Mouse (Mus musculus) stomach, embryonic 14.5 days (tissue): ENCODE measurements around the gene Gm28051. TPM values are rescaled to one million over a fixed set of nuclear protein-coding genes. Genes with fewer than 3 reads are reported as not detected.

ENCODE experiments used
- ATAC-seq: fragments of 200-750 bp; cut with Nextera tagmentation; 2 replicates; pipeline ENCODE4 v1.8.0; 2017; ENCODE audit warnings: low read depth, moderate TSS enrichment; ENCODE audit not compliant: insufficient number of reproducible peaks, insufficient read depth, low FRiP score
- H3K27ac ChIP-seq: fragments of 300-500 bp; sonication (generic); 2 replicates; pipeline ENCODE4 v1.5.1; 2014; ENCODE audit warnings: mild to moderate bottlenecking, low read length, moderate library complexity, mixed read lengths
- H3K27me3 ChIP-seq: fragments of 300-500 bp; sonication (generic); 2 replicates; pipeline ENCODE4 v1.6.1; 2014; ENCODE audit warnings: low read length, control low read depth, mixed read lengths; ENCODE audit not compliant: control insufficient read depth, insufficient read depth
- H3K36me3 ChIP-seq: fragments of 300-500 bp; sonication (generic); 2 replicates; pipeline ENCODE4 v1.6.1; 2014; ENCODE audit warnings: mild to moderate bottlenecking, control low read depth, low read length, moderate library complexity, mixed read lengths; ENCODE audit not compliant: control insufficient read depth, insufficient read depth
- H3K4me1 ChIP-seq: fragments of 300-500 bp; sonication (generic); 2 replicates; pipeline ENCODE4 v1.6.1; 2014; ENCODE audit warnings: low read length, control low read depth, mixed read lengths; ENCODE audit not compliant: control insufficient read depth, insufficient read depth
- H3K4me2 ChIP-seq: fragments of 300-500 bp; sonication (generic); replicated peaks from 2 replicates; pipeline ENCODE4 v1.6.1; 2014; ENCODE audit warnings: low read depth, low read length, control low read depth
- H3K4me3 ChIP-seq: fragments of 300-500 bp; sonication (generic); 2 replicates; pipeline ENCODE4 v1.5.1; 2014; ENCODE audit warnings: low read depth, low read length, control low read depth
- H3K9ac ChIP-seq: fragments of 300-500 bp; sonication (generic); replicated peaks from 2 replicates; pipeline ENCODE4 v1.6.1; 2014; ENCODE audit warnings: low read depth, mild to moderate bottlenecking, control low read depth, low read length, moderate library complexity, mixed read lengths
- H3K9me3 ChIP-seq: fragments of 300-500 bp; sonication (generic); 2 replicates; pipeline ENCODE4 v1.6.1; 2016; ENCODE audit warnings: low read depth, low read length, control low read depth; ENCODE audit not compliant: control insufficient read depth
- WGBS: fragments of 180-500 bp; shearing (Covaris S2); extraction: QIAGEN DNeasy Blood & Tissue Kit; methylation state at CpG from one replicate; pipeline ENCODE4 v1.1.7; 2014; 5-methylcytosine and 5-hydroxymethylcytosine counted together
- polyA plus RNA-seq: library from polyadenylated mRNA; unstranded; fragments of >200 nt; fragmentation: Nextera tagmentation; extraction: Ambion mirVana; gene quantifications from 2 replicates; pipeline ENCODE4 v1.2.1, GENCODE M21; 2014

The Gm28051 gene
- polyA plus RNA-seq, 1 experiment from 2014 or later: not detected

DNA sequence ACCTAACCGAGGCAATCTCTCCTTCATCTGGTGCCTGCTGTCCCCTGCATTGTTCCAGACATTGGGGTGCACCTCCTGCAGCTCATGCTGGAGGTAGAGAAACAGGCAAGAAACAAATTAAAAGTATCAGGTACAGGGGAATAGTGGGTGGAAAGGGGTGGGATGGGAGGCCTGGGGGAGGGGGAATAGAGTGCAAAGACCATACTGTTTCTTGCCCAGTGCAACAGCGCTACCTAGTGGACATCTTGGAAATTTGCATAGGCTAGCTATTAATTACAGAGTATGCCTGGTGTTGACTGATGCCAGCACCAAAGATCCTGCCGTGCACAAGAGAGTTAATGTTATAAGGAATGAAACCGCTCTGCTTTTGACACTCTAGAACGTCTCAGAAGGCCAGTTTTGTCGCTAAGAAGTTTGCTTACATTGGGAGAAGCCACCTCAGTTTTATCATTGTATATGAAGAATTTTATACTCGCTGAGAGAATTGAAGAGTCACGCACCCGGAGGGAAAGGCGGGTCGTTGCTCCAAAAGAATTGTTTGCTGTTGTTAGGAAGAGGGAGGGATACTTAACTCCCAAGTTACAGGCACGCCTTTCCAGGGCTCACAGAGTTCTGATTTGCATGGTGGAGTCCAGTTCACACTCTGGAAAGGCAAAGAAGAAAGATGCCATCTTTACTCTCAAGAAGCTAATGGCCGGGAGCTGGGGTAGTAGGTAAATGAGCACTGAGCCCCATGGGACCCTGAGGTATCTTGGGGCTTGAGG lies 37.8 kb downstream of the Gm28051 start:
- no peak overlapping the region for H3K4me3 ChIP-seq
- no peak overlapping the region for H3K27ac ChIP-seq
- H3K4me1 ChIP-seq: no peaks in the 10 kb centered on the region
- H3K4me2 ChIP-seq: no peak overlapping the region; the same call in 1 of the 2 replicates
- peak; percentile 14; the same call in 1 of the 2 replicates for ATAC-seq
- H3K9me3 ChIP-seq: no peaks in the 10 kb centered on the region
- WGBS: 27% methylated on average over 13 of the region's 13 CpGs
- H3K9ac ChIP-seq: no peak overlapping the region
- no peaks in the 10 kb centered on the region for H3K36me3 ChIP-seq
- H3K27me3 ChIP-seq: no peaks in the 10 kb centered on the region

GRCm38 (mm10) chr12:102714654-102715395 lies 42.7 kb downstream of the Gm28051 start:
- no peak for ATAC-seq

GRCm38 (mm10) chr12:102714116-102714515 lies 43.4 kb downstream of the Gm28051 start:
- Histone ChIP-seq H3K27me3 (no peaks in the 10 kb centered on the region), H3K36me3 (no peaks in the 10 kb centered on the region), H3K27ac (no peak overlapping the region), H3K4me3 (no peak overlapping the region), H3K4me2 (no peak overlapping the region), H3K9me3 (no peaks in the 10 kb centered on the region), H3K9ac (no peak overlapping the region), H3K4me1 (no peaks in the 10 kb centered on the region)
- WGBS: 59% methylated on average over 2 of the region's 2 CpGs
- ATAC-seq: no peak

More at GRCm38 (mm10) chr12:102714654-102715395, 42.7 kb downstream of the Gm28051 start:
- Histone ChIP-seq H3K9ac (no peak overlapping the region), H3K27ac (no peak overlapping the region), H3K36me3 (no peaks in the 10 kb centered on the region), H3K4me1 (no peaks in the 10 kb centered on the region), H3K4me3 (no peak overlapping the region), H3K9me3 (no peaks in the 10 kb centered on the region), H3K27me3 (no peaks in the 10 kb centered on the region), H3K4me2 (no peak overlapping the region)
- 74% methylated on average over 10 of the region's 10 CpGs for WGBS

- WGBS: 62% methylated on average over 20 of the region's 20 CpGs
- ATAC-seq: no peak
Observed at GRCm38 (mm10) chr12:102713153-102713865, 44.3 kb downstream of the Gm28051 start.

DNA sequence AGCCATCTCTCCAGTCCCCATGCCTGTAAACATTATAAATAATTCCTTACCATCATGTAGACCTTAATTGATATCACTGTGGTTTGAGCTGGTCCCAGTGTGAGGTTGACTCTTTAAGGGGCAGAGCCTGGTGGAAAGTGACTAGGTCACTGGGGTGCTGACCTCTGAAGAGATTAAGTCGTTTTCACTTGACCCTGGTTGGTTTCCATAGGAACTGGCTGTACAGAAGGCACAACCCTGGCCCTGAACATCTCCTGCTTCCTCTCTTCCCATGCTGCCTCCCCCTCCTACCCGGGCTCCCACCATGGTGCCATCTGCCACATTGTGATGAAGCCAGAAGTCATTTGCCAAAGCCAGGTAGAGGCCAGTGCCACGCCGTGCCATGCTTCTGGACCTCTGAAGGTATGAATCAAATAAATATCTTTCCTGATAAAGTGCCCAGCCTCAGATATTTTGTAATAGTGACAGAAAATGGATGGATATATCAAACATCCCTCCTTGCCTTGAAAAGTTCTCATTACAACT lies 46.7 kb downstream of the Gm28051 start:
- Histone ChIP-seq H3K4me1 (0 out of 2 replicates have a peak, but pooled peaks cover 2% of the 10 kb centered on the region), H3K27ac (no peak overlapping the region), H3K27me3 (no peaks in the 10 kb centered on the region), H3K4me3 (no peak overlapping the region), H3K9ac (no peak overlapping the region), H3K9me3 (no peaks in the 10 kb centered on the region), H3K36me3 (no peaks in the 10 kb centered on the region), H3K4me2 (no peak overlapping the region)
- ATAC-seq: no peak
- WGBS: 57% methylated on average over 4 of the region's 4 CpGs

More at GRCm38 (mm10) chr12:102713153-102713865, 44.3 kb downstream of the Gm28051 start:
- H3K9me3 ChIP-seq: no peaks in the 10 kb centered on the region
- H3K9ac ChIP-seq: no peak overlapping the region
- H3K36me3 ChIP-seq: no peaks in the 10 kb centered on the region
- H3K27ac ChIP-seq: no peak overlapping the region
- no peak overlapping the region for H3K4me3 ChIP-seq
- no peaks in the 10 kb centered on the region for H3K27me3 ChIP-seq
- H3K4me2 ChIP-seq: no peak overlapping the region
- H3K4me1 ChIP-seq: no peaks in the 10 kb centered on the region

DNA sequence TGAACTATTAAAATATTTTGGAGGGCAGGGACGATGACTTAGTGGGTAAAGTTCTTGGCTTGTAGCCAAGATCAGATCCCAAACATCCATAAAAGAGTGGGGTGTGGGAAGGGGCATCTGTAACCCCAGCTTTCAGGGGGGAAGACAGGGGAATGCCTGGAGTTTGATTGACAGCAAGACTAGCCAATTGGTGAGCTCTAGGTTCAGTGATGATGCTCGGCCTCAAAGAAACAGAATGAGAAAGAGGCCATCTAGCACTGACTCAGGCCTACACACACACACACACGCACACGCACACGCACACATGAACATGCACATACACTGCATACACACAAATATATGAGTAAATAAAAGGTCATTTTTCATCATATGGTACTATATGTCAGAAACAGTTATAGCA lies 47.7 kb downstream of the Gm28051 start:
- H3K27me3 ChIP-seq: no peaks in the 10 kb centered on the region
- H3K27ac ChIP-seq: no peak overlapping the region
- H3K9me3 ChIP-seq: no peaks in the 10 kb centered on the region
- H3K9ac ChIP-seq: no peak overlapping the region
- H3K36me3 ChIP-seq: no peaks in the 10 kb centered on the region
- no peak overlapping the region for H3K4me3 ChIP-seq
- H3K4me1 ChIP-seq: peaks cover 4% of the 10 kb centered on the region; the same call in 1 of the 2 replicates
- ATAC-seq: no peak
- no peak overlapping the region for H3K4me2 ChIP-seq
- 82% methylated on average over 5 of the region's 5 CpGs for WGBS

DNA sequence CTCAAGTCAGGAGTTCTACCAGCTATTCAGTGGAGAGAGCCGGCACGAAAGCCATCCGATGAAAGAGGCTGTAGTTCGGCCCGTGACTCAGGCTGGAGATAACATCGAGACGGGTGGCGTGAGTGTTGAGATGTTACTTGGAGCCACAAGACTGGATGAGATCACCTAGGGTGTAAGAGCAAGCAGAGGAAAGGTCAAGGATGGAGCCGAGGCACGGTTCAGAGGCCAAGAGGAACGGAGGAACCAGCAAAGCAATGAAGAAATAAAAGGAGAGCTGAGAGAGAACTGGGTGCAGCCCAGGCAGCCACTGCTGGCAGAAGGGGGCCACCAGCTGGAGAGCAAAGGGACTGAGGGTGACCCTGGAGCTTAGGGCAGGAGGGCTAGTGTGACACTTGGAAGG lies 49.3 kb downstream of the Gm28051 start:
- WGBS: 76% methylated on average over 11 of the region's 11 CpGs

GRCm38 (mm10) chr12:102706833-102707463 lies 50.6 kb downstream of the Gm28051 start:
- no peak for ATAC-seq

More for the DNA sequence above, 49.3 kb downstream of the Gm28051 start:
- ATAC-seq: no peak
- H3K9me3 ChIP-seq: no peaks in the 10 kb centered on the region
- H3K27ac ChIP-seq: no peak overlapping the region
- no peak overlapping the region for H3K4me2 ChIP-seq
- no peaks in the 10 kb centered on the region for H3K27me3 ChIP-seq
- peaks cover 13% of the 10 kb centered on the region for H3K4me1 ChIP-seq
- no peaks in the 10 kb centered on the region for H3K36me3 ChIP-seq
- no peak overlapping the region for H3K4me3 ChIP-seq
- no peak overlapping the region for H3K9ac ChIP-seq

More at GRCm38 (mm10) chr12:102706833-102707463, 50.6 kb downstream of the Gm28051 start:
- Histone ChIP-seq H3K9ac (no peak overlapping the region), H3K4me1 (peaks cover 20% of the 10 kb centered on the region), H3K9me3 (no peaks in the 10 kb centered on the region), H3K36me3 (no peaks in the 10 kb centered on the region), H3K4me2 (no peak overlapping the region), H3K27ac (no peak overlapping the region), H3K27me3 (no peaks in the 10 kb centered on the region), H3K4me3 (no peak overlapping the region)
- 90% methylated on average over 10 of the region's 10 CpGs for WGBS
